Mouse (Mus musculus) lung, postnatal 10 days (tissue): ENCODE data around the gene Stradb.
"Not testable (repeated sequence)": the region's sequence is repeated elsewhere in the genome, so short reads cannot be mapped to it uniquely, and the experiment has no call there.

ENCODE experiments used
- DNase-seq: peaks from one replicate; pipeline ENCODE4 v3.0.0; 2021

The Stradb gene

DNA sequence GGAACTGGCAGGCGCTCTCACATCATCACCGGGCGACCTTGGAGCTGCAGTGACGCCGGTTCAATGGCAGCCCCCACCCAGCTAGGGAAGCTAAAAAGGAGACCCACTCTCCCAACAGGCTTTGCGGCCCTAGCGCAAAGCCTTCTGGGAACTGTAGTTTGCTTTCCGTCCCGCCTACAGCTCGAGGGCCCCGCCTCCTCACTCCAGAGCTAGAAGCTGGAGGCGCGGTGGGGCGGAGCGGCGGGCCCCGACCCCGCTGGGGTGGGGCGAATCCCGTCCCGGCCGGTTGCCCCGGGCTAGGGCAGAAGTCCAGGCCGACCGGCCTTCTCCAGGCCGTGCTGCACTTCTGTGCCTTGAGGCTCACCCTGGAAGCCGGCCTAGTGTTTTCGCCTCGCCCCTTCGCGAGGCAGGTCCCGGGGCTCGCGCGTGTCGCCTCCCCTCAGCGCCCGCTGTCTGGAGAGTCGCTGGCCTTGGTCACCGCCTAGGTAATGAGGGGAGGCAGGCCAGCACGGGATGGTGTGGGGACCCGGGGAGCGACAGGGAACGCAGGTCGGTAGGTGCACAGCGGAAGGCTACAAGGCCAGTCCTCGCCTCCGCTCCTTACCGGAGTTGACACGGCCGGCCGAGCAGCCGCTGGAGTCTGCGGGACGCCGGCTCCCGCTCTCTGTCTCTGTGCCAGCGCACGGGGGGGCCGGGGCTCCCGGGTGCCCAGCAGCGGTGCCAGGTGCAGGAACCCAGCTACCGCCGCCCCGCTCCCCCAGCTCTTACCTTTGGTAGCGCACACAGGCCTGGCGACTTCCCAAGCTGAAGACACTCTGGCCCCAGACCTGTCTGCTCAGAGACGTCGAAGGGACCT is at the start of gene Stradb, which contains the start of gene Trak2:
TSS of gene Stradb (plus strand) at position 157 of the 856 bp plus-strand sequence.
TSS of gene Trak2 (minus strand) at position 65 of the 856 bp plus-strand sequence.
- DNase-seq, result peak; percentile 98

- DNase-seq, result no peak
Measured at GRCm38 (mm10) chr1:58926664-58927063, 46.7 kb upstream of the Stradb start.

DNA sequence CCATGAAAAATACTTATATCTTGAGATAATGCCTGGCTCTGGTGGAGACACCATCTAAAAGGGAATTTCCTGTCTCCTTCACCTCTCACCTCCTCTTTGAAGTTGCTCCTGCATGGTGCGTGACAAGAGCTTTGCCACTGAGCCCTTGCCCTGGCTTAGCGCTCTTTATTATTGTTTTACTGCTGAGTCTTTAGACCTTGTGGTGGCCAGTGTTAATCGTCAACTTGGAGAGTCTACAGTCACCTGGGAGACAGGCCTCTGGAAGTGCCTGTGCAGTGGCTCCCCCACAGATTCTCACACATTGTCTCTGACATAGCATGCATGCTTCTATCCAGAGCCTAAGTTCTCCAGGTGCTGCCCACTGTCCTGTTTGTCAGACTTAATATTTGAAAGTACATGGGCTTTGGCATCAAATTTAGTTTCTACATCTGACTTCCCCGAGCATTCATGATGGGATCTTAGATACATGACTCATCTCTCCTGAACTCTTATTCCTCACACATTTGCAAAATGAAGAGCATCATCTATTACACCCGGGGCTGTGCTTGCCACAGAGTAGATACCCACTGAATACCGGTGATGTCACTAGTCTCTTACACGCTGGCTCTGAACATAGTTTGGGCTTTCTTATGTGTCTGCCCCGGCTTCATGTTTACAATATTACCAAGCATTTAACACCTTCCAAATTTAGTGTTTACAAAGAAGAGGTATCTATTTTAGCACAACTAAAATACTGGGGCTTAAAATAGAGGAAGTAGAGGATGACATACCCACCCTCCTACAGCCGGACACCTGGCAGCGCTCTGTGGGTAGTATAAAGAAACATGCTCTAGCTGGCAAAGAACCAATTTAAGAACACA is 36.3 kb upstream of the Stradb start:
- DNase-seq, result no peak

DNA sequence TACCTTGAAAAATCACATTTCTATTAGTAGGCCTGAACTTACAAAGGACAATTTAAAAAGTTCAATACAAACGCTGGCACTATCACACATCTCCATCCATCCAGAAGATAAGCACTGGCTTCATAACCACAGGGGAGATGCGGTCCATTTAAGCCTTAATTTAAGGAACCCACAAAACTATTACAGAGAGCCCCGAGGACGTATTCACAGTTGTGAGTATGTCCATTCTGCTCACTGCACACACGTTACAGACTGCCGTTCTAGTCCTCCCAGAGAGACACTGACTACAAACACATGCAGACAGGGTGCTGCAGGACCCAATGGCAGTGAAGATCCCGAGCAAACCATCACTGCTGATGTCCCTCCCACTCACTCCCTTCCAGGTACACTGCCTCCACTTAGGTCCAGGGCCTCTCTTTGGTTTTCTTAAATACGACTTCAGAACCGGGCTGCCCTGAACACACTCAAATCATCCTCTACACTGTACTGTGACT is 35.7 kb upstream of the Stradb start:
- DNase-seq, result no peak

DNA sequence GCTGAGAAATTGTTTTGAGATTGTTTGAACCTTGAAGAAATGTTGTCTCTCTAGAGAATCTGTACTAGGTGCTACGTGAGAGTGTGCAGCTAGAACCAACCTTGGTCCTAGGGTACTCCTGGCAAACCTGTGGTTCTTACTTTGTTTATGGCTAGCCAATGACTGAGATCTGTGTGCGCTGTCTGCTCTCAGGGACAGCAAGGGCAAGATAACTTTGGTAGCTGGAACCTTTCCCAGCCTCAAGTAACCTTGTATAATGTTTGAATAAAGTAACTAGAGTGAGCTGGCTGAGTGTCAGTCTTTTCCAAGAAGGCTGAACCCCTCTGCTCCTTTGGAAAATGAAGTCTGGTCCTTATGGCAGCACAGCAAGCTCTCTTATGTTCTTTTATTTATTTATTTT is 27.8 kb upstream of the Stradb start:
- no peak for DNase-seq

DNA sequence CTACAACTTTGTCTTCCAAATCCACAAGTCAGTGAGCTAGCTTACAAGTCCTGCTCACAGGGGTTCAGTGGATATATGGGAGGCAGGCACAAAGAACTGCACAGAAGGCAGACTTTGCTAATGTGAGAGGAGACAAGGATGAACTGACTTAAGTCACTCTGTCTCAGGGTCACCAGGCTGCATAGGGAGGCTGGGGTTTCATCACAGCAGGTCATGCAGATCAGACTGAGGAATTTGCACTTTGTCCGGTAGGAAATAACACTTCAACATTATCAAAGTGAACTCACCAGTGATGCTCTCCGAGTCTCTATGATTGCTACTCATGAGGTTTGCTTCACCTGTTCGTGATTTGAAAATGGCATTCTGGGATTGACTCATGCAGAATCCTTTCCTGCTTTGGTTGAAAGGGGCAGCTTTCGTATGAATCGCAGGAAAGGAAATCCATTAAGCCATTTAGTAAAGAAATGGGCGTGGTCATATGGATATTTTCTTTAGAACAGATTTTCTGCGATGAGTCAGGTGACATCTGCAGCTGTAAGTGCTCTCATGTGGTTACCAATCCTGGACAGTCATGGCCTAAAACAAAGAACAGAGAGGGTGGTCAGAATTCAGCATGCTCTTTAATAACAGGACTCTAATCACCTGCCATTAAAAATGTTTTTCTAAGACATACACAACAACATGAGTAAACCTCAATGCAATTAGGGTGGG is 27.2 kb upstream of the Stradb start:
- no peak for DNase-seq

DNA sequence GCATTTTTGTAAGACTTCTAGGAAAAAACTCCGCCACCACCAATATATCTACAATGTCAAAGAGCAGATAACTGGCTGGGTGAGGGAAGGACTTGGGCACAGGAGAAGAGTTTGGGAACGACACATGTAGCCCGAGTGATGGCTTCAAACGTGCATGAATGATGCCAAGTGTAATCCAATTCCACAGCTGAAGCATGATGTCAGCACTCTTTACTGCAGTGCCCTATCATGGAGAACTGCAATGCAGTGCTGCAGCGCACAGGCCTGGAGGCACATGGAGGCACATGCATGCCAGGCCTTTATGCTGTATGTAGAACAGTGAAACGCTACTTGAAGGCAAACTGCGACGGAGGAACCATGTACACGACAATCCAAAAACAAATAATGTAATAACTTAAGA is 26.6 kb upstream of the Stradb start:
- no peak for DNase-seq

DNA sequence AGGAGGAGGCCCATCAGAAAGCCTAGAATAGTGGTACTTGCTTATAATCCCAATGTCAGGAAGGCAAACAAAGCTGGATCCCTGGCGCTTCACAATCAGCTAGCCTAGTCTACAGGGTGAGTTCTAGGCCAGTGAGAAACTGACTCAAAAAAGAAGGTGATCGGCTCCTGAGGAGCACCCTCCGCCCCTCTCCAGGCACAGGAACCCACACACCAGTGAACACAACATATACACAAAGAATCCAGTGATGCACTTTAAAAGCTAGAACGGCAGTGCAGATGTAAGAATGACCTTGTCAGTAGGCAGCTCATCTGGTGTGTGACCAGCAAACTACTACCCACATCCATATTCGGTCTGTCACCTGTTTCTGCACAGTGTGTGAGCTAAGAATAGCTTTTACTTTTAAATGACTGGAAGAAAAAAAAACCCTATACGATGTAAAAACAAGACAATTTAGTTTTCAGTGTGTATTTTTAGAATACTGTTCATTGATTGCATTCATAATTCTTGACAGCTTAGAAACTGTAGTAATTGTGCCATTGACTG is 23.7 kb upstream of the Stradb start:
- DNase-seq, result no peak

GRCm38 (mm10) chr1:58950899-58951648 is 22.2 kb upstream of the Stradb start:
- peak; percentile 65 for DNase-seq

GRCm38 (mm10) chr1:58951841-58952240 is 21.5 kb upstream of the Stradb start:
- no peak for DNase-seq

DNA sequence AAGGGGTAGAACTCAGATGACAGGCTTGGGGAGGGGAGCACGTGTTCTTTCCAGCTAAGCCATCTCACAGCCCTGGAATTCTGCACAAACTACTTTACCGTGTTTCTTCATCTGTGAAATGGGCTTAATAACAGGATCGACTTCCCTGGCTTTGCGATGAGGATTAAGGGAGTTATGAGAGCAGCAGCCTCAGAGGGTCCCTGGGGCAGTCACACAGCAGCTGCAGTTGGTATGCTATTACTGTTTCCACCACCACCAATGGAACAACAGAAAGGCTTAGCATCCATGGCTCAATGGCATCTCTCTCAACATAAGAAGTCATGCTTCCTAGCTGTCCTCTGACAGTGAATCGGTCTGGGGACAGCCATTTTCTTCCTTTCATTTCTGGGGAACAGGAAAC is 20.8 kb upstream of the Stradb start:
- DNase-seq, result no peak

- no peak for DNase-seq
Measured at GRCm38 (mm10) chr1:58952997-58953396, 20.3 kb upstream of the Stradb start.

- no peak for DNase-seq
Measured at GRCm38 (mm10) chr1:58953686-58954434, 19.5 kb upstream of the Stradb start.

GRCm38 (mm10) chr1:58954578-58955410 is 18.5 kb upstream of the Stradb start:
- DNase-seq, result no peak

GRCm38 (mm10) chr1:58955716-58956115 is 17.6 kb upstream of the Stradb start:
- no peak for DNase-seq

GRCm38 (mm10) chr1:58956229-58956628 is 17.1 kb upstream of the Stradb start:
- DNase-seq, result peak; percentile 53

GRCm38 (mm10) chr1:58957931-58958330 is 15.4 kb upstream of the Stradb start:
- no peak for DNase-seq

- DNase-seq, result not testable (repeated sequence)
Measured at GRCm38 (mm10) chr1:58958789-58959526, 14.4 kb upstream of the Stradb start.

- no peak for DNase-seq
Measured at GRCm38 (mm10) chr1:58959682-58960081, 13.6 kb upstream of the Stradb start.
